Mouse (Mus musculus): Measurements from ENCODE around the gene Itga5.
"Not testable (repeated sequence)": the region's sequence is repeated elsewhere in the genome, so short reads cannot be mapped to it uniquely, and the experiment has no call there.

Gene Itga5

DNA sequence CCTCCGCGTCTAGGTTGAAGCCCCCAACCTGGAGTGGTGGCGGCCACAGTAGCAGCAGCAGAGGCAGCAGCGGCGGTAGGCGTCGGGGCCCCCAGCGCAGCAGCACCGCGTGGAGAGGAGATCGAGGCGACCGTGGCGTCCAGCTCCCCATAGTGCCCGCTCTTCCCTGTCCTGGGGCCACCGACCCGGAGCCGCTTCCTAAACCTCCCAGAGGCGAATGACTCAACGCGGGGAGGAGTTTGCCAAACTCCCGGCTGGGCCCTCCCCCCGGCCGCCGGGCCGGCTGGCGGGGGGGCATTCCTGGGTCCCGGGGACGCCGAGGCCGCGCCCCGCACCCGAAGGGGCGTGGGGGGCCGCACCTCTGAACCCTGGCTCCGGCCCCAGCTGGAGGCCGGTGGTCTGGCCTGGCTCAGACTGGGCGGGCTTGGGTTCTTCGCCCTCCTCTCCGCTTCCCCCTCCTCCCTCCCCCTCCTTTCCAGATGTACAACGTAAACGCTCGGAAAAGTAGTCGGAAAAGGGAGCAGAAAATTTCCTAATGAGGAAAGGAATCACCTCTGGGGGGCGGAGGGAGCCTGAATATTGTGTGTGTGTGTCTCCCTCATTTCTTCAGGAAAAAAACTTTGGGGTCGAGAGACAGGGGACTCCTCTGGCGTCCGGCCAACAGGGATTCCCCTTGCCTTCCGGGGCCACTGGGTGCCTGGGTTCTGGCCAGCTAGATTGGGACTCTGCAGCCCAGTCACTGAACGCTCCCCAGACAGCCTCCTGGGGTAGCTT lies at the start of gene Itga5:
Gene Itga5, minus strand, starts transcription at position 388 of the 774 bp plus-strand sequence.
- in situ Hi-C loops (cut with MboI; ENCODE audit: unreplicated experiment in 2 of 2): no loop called here

DNA sequence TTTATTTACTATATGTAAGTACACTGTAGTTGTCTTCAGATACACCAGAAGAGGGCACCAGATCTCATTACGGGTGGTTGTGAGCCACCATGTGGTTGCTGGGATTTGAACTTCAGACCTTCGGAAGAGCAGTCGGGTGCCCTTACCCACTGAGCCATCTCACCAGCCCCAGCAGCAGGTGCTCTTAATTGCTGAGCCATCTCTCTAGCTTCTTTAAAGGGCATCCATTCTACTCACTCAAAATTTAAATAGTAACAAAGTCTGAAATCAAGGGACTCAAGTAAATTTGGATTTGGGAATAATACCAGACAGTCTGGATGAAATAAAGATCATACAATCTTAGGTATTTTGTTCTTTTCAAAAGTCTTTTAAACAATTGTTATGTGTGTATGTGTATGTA lies 39.0 kb upstream of the Itga5 start:
- in situ Hi-C loops (cut with MboI; ENCODE audit: unreplicated experiment in 2 of 2): not testable (repeated sequence)

DNA sequence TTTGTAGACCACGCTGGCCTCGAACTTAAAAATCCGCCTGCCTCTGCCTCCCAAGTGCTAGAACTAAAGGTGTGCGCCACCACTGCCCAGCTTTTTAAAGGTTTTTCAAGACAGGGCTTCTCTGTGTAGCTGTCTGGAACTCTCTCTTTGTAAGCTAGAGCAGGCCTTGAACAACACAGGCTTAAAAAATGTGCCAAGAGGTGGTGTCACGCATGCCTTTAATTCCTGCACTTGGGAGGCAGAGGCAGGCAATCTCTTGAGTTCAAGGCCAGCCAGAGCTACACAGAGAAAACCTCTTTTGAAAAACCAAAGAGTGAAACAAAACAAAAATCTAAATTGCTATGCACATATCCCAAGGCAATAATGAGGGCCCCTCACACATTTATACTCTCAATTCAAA lies 34.8 kb upstream of the Itga5 start:
- in situ Hi-C loops (cut with MboI; ENCODE audit: unreplicated experiment in 2 of 2): no loop called here

DNA sequence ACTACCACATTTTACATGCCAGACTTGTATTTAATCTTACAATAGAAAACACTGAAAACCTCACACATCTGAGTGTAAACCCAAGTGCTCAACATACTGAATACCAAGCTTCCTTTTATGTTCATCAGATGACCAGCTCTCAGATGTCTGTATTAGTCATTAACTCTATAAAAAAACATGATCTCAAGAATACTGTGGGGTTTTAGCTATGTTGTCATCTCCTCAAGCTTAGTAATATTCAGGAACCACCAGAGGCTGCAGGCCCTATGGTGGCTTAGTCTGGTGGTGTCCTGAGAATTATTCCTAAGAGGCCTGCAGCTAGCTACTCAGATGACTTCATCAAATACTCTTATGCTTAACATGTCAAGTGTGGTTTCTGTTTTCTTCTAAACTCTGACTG lies 27.0 kb upstream of the Itga5 start:
- in situ Hi-C loops (cut with MboI; ENCODE audit: unreplicated experiment in 2 of 2): no loop called here

DNA sequence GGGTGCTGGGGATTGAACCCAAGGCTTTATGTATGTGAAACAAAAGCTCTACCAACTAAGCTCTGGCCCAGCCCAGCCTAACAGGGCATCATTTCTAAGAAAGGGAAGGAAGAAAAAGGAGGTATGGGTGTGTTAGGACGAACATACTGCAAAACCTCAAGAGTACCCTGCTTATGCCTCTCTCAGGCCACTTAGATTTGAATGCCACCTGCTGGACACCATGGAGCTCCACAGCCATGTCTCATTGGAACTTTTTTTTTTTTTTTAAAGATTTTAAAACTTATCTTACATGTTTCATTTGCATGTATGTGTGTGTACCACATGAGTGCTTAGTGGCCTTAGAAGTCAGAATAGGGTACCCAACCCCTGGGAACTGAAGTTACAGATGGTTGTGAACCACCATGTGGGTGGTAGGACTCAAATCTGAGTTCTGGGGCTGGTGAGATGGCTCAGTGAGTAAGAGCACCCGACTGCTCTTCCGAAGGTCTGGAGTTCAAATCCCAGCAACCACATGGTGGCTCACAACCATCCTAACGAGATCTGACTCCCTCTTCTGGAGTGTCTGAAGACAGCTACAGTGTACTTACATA lies 22.1 kb upstream of the Itga5 start:
- in situ Hi-C loops (cut with MboI; ENCODE audit: unreplicated experiment in 2 of 2): loop anchor here (5.0 kb wide), 1 partner anchor 41 kb away; no protein-coding TSS in a partner anchor

DNA sequence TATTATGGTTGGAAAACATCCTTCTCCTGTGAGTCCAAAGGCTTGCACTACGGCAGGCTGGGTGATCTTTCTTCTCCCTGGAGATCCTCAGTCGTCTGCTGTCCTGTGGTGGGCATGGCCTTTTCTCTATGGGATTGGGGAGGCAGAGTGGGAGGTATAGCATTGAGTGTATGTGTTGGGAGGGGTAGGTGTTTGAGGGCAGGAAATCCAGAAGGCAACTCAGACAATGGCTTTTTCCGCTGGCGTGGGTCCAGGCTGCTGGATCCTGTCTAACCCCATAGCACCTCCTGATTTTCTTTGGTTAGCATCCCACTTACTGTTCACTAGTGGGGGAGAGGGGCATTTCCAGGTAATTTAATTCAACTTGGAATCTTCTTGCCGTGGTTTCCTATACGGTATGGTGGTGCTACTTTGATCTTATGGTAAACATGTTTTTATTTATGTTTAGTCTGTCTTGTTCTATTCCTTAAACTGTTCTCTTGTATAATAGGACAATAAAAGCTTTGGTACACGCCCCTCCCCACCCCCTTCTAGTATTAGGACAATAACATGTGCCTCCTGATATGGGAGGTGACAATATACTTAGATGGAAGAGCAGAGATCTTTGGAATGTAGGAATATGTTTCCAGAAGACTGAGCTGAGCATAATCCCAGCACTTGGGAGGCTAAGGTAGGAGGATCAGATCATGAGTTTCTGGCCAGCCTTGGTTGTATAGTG lies 17.4 kb upstream of the Itga5 start:
- in situ Hi-C loops (cut with MboI; ENCODE audit: unreplicated experiment in 2 of 2): no loop called here

DNA sequence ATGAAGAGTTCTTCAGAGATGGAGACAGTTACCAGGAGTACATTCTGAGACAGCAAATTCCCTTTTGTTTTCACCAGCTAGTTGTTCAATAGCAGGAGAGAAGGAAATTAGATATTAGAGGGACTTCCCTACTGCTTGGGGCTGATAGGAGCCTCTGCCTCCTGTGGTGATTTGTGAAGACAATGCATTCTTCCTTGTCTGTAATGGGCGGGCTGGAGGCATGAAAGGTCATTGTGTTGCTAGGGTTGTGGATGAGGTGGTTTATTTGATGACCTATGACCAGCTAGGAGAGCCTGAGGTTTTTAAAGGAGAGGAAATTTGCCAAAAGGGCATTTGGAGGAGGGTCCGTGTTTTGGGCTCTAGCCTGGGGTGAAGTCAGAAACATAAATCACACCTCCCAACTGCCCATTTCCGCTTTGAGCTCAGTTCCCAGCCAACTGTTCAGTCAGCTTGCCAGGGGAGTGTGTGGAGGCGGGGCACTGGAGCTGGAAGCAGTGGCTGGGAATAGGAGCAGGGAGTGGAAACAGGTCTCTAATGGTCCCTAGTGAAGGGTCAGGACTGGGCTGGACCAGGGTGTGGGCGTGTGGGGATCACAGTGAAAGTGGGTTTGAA lies 16.3 kb upstream of the Itga5 start:
- in situ Hi-C loops (cut with MboI; ENCODE audit: unreplicated experiment in 2 of 2): no loop called here

DNA sequence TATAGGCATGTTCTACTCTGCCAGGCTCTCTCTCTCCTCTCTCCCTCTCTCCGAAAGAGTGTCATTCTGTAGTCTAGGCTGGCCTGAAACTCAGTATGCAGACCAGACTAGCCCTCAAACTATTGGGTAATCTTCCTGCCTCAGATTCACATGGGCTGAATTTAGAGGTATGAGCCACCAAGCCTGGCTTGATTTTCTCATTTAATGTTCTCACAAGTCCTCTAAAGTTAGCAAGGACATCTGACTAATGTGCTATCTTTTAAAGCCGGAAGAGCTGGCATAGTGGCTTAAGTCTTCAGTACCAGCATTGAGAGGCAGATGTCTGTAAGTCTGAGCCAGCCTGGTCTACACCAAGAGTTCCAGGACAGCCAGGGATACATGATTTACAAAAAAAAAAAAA lies 15.5 kb upstream of the Itga5 start:
- in situ Hi-C loops (cut with MboI; ENCODE audit: unreplicated experiment in 2 of 2): no loop called here

DNA sequence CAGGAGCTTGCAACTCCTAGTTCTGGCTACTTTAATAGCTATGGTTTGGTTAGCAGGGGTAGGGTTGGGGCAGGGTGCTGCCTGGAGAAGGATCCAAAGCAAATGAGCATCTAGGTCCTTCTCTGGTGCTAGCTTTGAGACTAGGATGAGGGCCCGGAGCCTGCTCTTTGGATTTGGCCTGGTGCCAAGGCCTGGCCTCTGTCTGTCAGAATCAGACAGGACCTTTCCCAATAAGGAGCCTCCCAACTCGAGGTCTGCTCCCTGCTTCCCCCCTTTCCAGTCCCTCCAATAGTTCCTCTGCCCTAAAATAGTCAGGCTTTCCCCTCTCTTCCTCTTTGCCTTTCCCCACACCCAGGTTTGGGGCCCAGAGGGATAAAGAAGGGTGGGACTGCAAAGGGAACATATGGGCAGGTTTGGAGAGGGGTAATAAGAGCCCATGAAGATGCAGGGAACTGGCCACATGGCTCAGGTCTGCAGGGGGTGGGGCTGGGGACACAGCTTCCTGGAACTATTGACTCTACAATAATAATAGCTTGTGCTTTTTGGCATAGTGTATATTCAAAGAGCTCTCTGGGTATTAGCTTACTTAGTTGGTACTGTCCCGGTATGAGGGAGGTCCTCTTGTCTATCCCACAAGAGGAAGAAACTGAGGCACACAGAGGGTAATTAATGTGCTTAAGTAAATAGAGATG lies 12.2 kb upstream of the Itga5 start:
- in situ Hi-C loops (cut with MboI; ENCODE audit: unreplicated experiment in 2 of 2): no loop called here

DNA sequence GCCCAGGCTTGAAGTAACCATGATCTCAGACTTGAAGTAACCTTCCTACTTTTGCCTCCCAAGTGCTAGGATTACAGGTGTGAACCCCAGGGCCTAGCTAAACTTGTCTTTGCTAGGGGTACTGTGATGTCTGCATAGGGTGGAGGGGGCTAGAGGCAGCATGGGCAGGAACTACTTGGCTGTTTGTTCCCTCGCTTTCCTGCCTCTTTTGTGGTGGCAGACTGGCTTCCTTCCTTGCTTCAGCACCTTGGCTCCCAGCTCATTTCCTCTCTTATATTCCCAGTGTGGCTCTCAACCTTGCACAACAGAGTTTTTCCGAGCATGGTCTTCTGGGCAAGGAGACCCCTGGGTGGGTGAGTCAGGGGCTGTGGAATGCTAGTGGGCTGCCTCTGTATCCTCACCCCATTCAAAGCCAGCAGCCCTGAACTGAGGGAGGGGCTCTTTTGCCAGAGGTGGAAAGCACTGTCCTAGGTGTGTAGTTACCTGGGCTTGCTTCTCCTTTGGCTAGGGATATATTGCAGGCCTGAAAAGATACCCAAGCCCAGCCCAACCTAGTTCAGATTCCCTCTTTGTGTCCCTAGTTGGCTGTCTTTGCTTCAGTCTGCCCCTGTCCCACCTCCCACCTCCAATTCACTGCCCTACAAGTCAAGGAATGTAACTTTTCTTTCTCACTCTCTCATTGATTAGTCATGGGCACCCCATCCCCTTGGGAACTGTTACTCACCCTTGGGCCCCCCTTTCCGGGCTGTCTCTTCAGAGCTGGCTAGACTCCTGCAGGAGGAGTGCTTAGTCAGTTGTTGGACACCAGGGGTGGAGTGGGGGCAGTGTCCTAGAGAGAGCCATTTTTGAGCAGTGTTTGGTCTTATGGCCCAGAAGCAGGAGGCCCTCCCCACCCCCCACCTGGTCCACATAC lies 11.4 kb upstream of the Itga5 start:
- in situ Hi-C loops (cut with MboI; ENCODE audit: unreplicated experiment in 2 of 2): no loop called here

DNA sequence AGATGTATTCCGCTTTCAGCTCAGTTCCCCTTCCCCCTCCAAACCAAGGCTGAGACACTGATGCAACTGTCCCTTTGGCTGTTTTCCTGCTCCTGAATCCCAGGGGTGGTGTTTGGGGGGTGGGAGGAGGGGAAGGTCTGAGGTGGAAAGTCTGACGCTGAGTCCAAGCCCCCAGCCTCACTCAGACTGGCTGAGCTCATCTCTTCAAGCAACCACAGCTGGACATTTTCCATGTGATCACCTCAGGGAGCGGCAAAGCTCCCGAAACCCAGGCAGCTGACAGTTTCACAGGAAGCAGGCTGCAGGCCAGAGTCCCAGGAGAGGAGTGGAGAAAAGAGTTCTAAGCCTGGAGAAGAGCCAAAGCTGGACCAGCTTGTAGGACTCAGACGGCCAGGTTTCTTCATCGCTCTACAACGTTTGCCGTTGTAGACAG lies 10.3 kb upstream of the Itga5 start:
- in situ Hi-C loops (cut with MboI; ENCODE audit: unreplicated experiment in 2 of 2): no loop called here

DNA sequence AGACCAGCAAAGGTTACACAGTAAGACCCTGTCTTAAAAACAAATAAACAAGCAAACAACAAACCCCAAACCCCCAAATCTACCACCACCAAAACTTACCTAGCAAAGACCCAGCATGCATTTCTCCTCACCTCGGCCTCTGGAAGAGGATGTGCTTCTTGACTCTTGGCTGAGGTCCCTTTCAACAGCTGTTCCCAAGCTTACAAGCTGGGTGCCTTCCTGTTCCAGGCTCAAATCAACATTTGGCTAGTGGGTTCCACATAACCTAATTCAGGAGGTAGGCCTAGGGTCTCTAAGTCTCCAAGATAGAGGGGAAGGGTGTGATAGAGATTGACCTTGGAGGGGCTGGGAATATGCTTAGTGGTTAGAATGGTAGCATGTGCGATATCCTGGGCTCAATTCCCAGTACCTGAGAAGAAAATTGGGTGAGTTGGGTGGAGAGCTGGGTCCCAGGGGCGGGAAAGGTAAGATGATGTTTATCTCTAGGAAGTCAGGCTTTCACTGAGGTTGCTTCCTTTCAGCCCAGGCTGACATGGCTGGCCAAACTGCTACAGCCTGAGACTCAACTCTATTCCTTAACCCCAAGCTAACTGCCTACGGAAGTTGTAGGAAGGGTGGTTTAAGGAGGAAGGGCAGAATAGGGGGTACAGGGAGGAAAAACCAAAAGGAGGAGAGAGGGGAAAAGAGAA lies 8.7 kb upstream of the Itga5 start:
- in situ Hi-C loops (cut with MboI; ENCODE audit: unreplicated experiment in 2 of 2): no loop called here

DNA sequence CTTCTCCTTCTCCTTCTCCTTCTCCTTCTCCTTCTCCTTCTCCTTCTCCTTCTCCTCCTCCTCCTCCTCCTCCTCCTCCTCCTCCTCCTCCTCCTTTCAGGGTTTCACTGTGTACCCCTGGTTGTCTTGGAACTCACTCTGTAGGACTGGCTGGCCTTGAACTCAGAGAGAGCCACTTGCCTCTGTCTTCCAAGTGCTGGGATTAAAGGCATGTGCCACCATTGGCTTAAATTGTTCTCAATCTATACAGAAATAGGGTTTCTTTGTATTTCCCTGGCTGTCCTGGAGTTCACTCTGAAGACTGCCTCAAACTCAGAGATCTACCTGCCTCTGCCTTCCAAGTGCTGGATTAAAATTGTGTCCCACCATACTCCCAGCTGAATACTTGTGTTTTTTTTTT lies 5.9 kb upstream of the Itga5 start:
- in situ Hi-C loops (cut with MboI; ENCODE audit: unreplicated experiment in 2 of 2): no loop called here

DNA sequence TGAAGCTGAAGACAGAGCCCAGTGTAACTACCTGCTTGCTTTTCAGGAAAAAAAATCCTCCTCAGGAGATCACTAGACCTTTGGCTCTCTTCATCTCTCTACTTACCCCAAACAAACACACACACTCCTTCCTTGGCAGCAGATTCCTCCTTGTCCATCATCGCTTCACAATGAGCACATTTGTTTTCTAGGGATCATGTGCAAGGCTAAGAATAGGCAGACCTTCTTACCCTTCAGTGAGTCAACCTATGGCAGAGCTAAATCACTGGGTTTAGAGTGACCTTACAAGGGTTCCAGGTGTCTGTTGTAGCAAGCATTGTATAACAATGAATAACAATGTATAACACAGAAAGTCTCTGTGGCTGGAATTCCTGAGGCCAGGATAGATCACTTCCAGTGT lies 5.2 kb upstream of the Itga5 start:
- in situ Hi-C loops (cut with MboI; ENCODE audit: unreplicated experiment in 2 of 2): no loop called here

DNA sequence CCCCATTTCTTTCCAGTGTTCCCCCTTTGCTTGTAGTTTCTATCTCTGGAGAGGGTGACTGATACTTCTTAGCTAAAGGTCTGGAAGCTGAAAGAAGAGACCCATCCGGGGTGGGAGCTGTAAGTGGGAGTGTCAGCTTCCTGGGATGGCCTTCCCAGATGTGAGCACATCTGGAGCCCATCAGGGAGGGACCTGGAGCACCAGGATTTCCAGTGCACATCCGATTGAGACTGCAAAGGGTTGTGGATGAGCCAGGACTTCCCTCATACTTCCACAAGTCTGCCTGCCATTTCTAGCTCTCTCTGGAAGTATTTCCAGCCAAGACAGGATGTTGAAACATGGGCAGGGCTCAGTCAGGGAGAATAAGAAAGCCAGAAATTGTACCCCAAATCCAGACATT lies 4.6 kb upstream of the Itga5 start:
- in situ Hi-C loops (cut with MboI; ENCODE audit: unreplicated experiment in 2 of 2): no loop called here

DNA sequence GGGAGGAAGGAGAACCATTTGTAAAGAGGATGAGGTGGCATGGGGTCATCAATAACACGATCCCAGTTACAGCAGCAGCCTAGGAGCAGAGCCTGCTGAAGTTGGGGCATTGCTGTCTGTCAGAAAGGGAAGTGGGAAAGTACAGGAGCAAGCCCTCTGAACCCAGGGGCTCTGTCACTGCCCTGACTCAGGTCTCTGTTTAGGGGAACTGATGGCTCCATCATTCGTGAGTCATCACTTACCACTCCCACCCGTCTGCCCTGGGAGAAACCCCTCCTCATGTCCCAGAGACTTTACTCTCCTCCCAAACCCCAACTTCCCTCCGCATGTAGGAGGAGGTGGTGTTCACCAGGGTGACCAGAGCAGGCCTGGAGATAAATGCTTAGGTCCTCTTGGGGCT lies 3.9 kb upstream of the Itga5 start:
- in situ Hi-C loops (cut with MboI; ENCODE audit: unreplicated experiment in 2 of 2): no loop called here

DNA sequence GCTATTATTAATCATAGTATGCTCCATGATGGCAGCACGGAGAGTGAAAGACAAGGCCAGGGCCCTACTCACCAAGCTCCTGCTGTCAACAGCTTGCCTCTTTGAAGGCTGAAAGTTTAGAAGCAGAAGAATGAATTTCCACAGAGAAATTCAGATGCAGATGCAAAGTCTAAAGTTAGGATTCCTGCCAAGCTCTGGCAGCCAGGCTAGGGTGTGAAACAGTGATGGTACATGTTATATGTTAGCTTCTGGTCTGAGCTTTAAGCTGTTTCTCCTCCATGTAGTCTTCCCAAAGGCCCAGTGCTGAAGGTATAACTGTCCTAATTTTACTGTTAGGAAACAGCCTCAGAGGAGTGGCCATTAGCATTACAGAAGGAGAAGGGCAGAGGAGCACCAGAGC lies 2.6 kb upstream of the Itga5 start:
- in situ Hi-C loops (cut with MboI; ENCODE audit: unreplicated experiment in 2 of 2): no loop called here

DNA sequence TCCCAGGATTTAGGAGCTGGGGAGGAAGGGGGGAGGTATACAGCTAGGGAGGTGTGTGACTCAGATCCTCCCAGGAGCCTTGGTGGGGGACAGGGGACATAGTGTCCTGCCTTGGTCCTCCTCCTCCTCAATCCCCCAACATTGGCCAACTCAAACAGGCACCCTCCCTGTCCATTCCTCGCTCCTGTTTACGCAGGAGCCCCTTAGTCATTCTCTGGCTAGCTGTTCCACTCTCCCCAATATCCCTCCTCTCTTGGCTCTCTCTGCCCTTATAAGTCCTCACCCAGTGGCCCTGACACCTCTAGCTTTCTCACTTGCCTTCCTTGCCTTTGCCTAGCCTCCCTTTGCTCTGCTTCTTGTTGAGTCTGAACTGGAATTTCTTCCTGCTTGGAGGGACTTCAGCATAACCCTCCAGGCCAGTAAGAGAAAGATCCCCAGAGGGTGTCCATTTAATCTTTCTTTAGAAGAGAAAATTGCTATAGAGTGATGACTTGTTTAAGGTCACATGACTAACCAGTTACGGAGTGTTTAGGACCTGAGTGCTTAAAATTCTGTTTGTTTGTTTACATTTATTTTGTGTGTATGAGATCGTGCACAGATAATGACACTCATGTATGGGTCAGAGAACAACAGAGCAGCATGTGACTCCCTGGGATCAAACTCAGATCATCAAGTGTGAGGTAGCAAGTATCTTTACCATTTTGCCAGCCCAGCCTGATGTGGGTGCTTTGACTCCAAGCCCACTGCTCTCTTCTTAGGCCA lies 1.8 kb upstream of the Itga5 start:
- in situ Hi-C loops (cut with MboI; ENCODE audit: unreplicated experiment in 2 of 2): no loop called here
